Mouse (Mus musculus) CH12.LX (cell line): ENCODE measurements around the gene Paqr5. TPM values are rescaled to one million over a fixed set of nuclear protein-coding genes. Genes with fewer than 3 reads are reported as not detected.

Experiments
- DNase-seq: peaks from one replicate; pipeline ENCODE4 v3.0.0-alpha.2; 2013; ENCODE audit errors: extremely low read depth
- H3K27ac ChIP-seq: 2 replicates; pipeline ENCODE4 v1.5.1; 2012; ENCODE audit warnings: low read depth, mild to moderate bottlenecking, control low read depth, moderate library complexity; ENCODE audit not compliant: insufficient read depth
- H3K27me3 ChIP-seq: replicated peaks from 2 replicates; pipeline ENCODE3; 2012; ENCODE audit warnings: inconsistent platforms
- H3K36me3 ChIP-seq, 2 experiments: replicated peaks in 1 of 2; 2 replicates each; pipeline versions ENCODE3 to v1.6.1; 2012; ENCODE audit warnings: inconsistent platforms in 1 of 2, low read length in 1 of 2, mild to moderate bottlenecking in 1 of 2, mixed read lengths in 1 of 2, moderate library complexity in 1 of 2; ENCODE audit not compliant: control insufficient read depth in 1 of 2, insufficient read depth in 1 of 2
- H3K4me1 ChIP-seq, 2 experiments: 2 replicates each; pipeline ENCODE4 v1.6.1; 2012; ENCODE audit warnings: inconsistent platforms in 1 of 2, moderate library complexity in 1 of 2; ENCODE audit not compliant: insufficient read depth in 2 of 2, control insufficient read depth in 1 of 2
- H3K4me2 ChIP-seq: 2 replicates; pipeline ENCODE4 v1.6.1; 2012; ENCODE audit warnings: low read depth, mild to moderate bottlenecking, control low read depth; ENCODE audit not compliant: poor library complexity, insufficient read depth, severe bottlenecking
- H3K4me3 ChIP-seq, 3 experiments: fragments of 150-350 bp in 1 of 3; sonication (generic) in 1 of 3; replicated peaks in 1 of 3; 2 replicates each; pipeline versions ENCODE3 to v1.5.1; 2011 to 2012; ENCODE audit warnings: low read depth in 2 of 3, low read length in 2 of 3, mild to moderate bottlenecking in 2 of 3, moderate library complexity in 2 of 3, control low read depth in 1 of 3, improper control_type of control experiment in 1 of 3, inconsistent platforms in 1 of 3, mixed read lengths in 1 of 3; ENCODE audit not compliant: poor library complexity in 1 of 3
- H3K79me2 ChIP-seq: replicated peaks from 2 replicates; pipeline ENCODE4 v1.6.1; 2012; ENCODE audit warnings: mild to moderate bottlenecking, moderate library complexity; ENCODE audit not compliant: control insufficient read depth, poor library complexity, insufficient read depth, severe bottlenecking; ENCODE audit errors: extremely low read depth
- H3K9ac ChIP-seq: 2 replicates; pipeline ENCODE4 v1.6.1; 2012; ENCODE audit warnings: low read depth, mild to moderate bottlenecking, control low read depth, moderate library complexity; ENCODE audit not compliant: insufficient read depth
- H3K9me3 ChIP-seq: replicated peaks from 2 replicates; pipeline ENCODE3; 2012; ENCODE audit warnings: low read length, inconsistent platforms, mixed read lengths
- CHD1 ChIP-seq: IDR thresholded peaks from 2 replicates; pipeline ENCODE4 v1.6.1; 2012; ENCODE audit warnings: low read depth, low read length, improper control_type of control experiment, inconsistent platforms
- CHD2 ChIP-seq: IDR thresholded peaks from 2 replicates; pipeline ENCODE4 v1.6.1; 2011; ENCODE audit warnings: low read length, improper control_type of control experiment
- CTCF ChIP-seq, 2 experiments: IDR thresholded peaks in 1 of 2; conservative IDR thresholded peaks in 1 of 2; 2 replicates each; pipeline ENCODE4 v1.5.1; 2011 to 2012; ENCODE audit warnings: low read depth in 2 of 2, low read length in 2 of 2, improper control_type of control experiment in 1 of 2, inconsistent platforms in 1 of 2, mild to moderate bottlenecking in 1 of 2, moderate library complexity in 1 of 2
- E2F4 ChIP-seq: IDR thresholded peaks from 2 replicates; pipeline ENCODE4 v1.6.1; 2011; ENCODE audit warnings: low read depth, low read length, improper control_type of control experiment; ENCODE audit not compliant: insufficient replicate concordance
- ELF1 ChIP-seq: IDR thresholded peaks from 2 replicates; pipeline ENCODE4 v1.6.1; 2014; ENCODE audit warnings: low read depth, mild to moderate bottlenecking, inconsistent platforms, low read length, improper control_type of control experiment
- EP300 ChIP-seq: IDR thresholded peaks from 2 replicates; pipeline ENCODE4 v1.6.1; 2011; ENCODE audit warnings: low read length, improper control_type of control experiment
- ETS1 ChIP-seq: conservative IDR thresholded peaks from 2 replicates; pipeline ENCODE4 v1.6.1; 2012; ENCODE audit warnings: low read depth, mild to moderate bottlenecking, inconsistent platforms, low read length, improper control_type of control experiment, moderate library complexity
- HCFC1 ChIP-seq: IDR thresholded peaks from 2 replicates; pipeline ENCODE4 v1.6.1; 2012; ENCODE audit warnings: low read depth, mild to moderate bottlenecking, inconsistent platforms, low read length, improper control_type of control experiment
- IRF4 ChIP-seq: IDR thresholded peaks from 2 replicates; pipeline ENCODE4 v1.6.1; 2014; ENCODE audit warnings: low read depth, mild to moderate bottlenecking, inconsistent platforms, low read length, improper control_type of control experiment
- JUND ChIP-seq: conservative IDR thresholded peaks from 2 replicates; pipeline ENCODE4 v1.6.1; 2011; ENCODE audit warnings: low read depth, low read length, improper control_type of control experiment
- KAT2A ChIP-seq: IDR thresholded peaks from 2 replicates; pipeline ENCODE4 v1.6.1; 2012; ENCODE audit warnings: low read length, improper control_type of control experiment, inconsistent platforms; ENCODE audit not compliant: insufficient replicate concordance
- MAFK ChIP-seq: IDR thresholded peaks from 2 replicates; pipeline ENCODE4 v1.6.1; 2011; ENCODE audit warnings: low read length, improper control_type of control experiment; ENCODE audit not compliant: insufficient replicate concordance
- MXI1 ChIP-seq: IDR thresholded peaks from 2 replicates; pipeline ENCODE4 v1.6.1; 2011; ENCODE audit warnings: mild to moderate bottlenecking, low read depth, low read length, improper control_type of control experiment
- MYC ChIP-seq: IDR thresholded peaks from 2 replicates; pipeline ENCODE4 v1.6.1; 2011; ENCODE audit warnings: low read depth, mild to moderate bottlenecking, improper control_type of control experiment, low read length
- NELFE ChIP-seq: IDR thresholded peaks from 2 replicates; pipeline ENCODE4 v1.6.1; 2011; ENCODE audit warnings: low read depth, low read length, improper control_type of control experiment
- NRF1 ChIP-seq: IDR thresholded peaks from 2 replicates; pipeline ENCODE4 v1.6.1; 2014; ENCODE audit warnings: low read depth, mild to moderate bottlenecking, inconsistent platforms, low read length, improper control_type of control experiment, moderate library complexity
- PAX5 ChIP-seq: IDR thresholded peaks from 2 replicates; pipeline ENCODE4 v1.6.1; 2012; ENCODE audit warnings: low read length, inconsistent platforms, mixed read lengths
- POLR2A ChIP-seq: IDR thresholded peaks from 2 replicates; pipeline ENCODE4 v1.6.1; 2011; ENCODE audit warnings: low read depth, mild to moderate bottlenecking, improper control_type of control experiment, low read length
- POLR2AphosphoS2 ChIP-seq: IDR thresholded peaks from 2 replicates; pipeline ENCODE4 v1.6.1; 2011; ENCODE audit warnings: low read depth, low read length, improper control_type of control experiment
- SIN3A ChIP-seq: IDR thresholded peaks from 2 replicates; pipeline ENCODE4 v1.6.1; 2012; ENCODE audit warnings: low read length, improper control_type of control experiment, inconsistent platforms
- TBP ChIP-seq: conservative IDR thresholded peaks from 2 replicates; pipeline ENCODE4 v1.6.1; 2011; ENCODE audit warnings: low read depth, low read length, improper control_type of control experiment
- UBTF ChIP-seq: IDR thresholded peaks from 2 replicates; pipeline ENCODE4 v1.6.1; 2012; ENCODE audit warnings: low read depth, mild to moderate bottlenecking, inconsistent platforms, low read length, improper control_type of control experiment, moderate library complexity
- USF1 ChIP-seq: IDR thresholded peaks from 2 replicates; pipeline ENCODE4 v1.6.1; 2014; ENCODE audit warnings: low read depth, mild to moderate bottlenecking, inconsistent platforms, low read length, improper control_type of control experiment
- USF2 ChIP-seq: conservative IDR thresholded peaks from 2 replicates; pipeline ENCODE4 v1.6.1; 2011; ENCODE audit warnings: low read depth, low read length, improper control_type of control experiment
- ZMIZ1 ChIP-seq: IDR thresholded peaks from 2 replicates; pipeline ENCODE4 v1.6.1; 2012; ENCODE audit warnings: low read depth, mild to moderate bottlenecking, inconsistent platforms, low read length, improper control_type of control experiment
- dilution Hi-C: fragments of 300-500 bp; cut with MboI; formaldehyde crosslinking; loops from 2 replicates; pipeline ENCODE4 v1.14.3; 2020; ENCODE audit warnings: low sequenced_read_pairs; ENCODE audit not compliant: extremely low pct_unique_long_range_greater_than_20kb, extremely low pct_ligation_motif_present
- in situ Hi-C: fragments of 300-500 bp; cut with MboI; formaldehyde crosslinking; loops from 3 replicates; pipeline ENCODE4 v1.14.3; 2019; ENCODE audit warnings: low sequenced_read_pairs, low pct_ligation_motif_present, low pct_unique_long_range_greater_than_20kb, mixed read lengths
- polyA plus RNA-seq: library from polyadenylated mRNA; unstranded; fragments of >175 nt; gene quantifications from 2 replicates; pipeline ENCODE4 v1.2.1, GENCODE M21; 2012; ENCODE audit warnings: low read depth; ENCODE audit not compliant: insufficient read length
- total RNA-seq, 2 experiments: library from RNA; depleted of rRNA; stranded (reverse); fragments of 300-350 nt in 1 of 2; fragments of >200 nt in 1 of 2; gene quantifications; 2 replicates each; pipeline ENCODE4 v1.2.3; 2012 to 2014

Gene Paqr5
- total and polyA plus RNA-seq, 3 experiments, result 0.38 to 0.43 (median 0.39) TPM

- no peak overlapping the region for H3K4me3 ChIP-seq
- no peaks in the 10 kb centered on the region for H3K79me2 ChIP-seq
- no peaks in the 10 kb centered on the region for H3K9me3 ChIP-seq
- no peak overlapping the region for H3K4me2 ChIP-seq
- DNase-seq, result no peak
- no peak overlapping the region for H3K27ac ChIP-seq
- H3K4me1 ChIP-seq, result no peaks in the 10 kb centered on the region
- in situ Hi-C loops, result no loop called here
- H3K36me3 ChIP-seq, result no peaks in the 10 kb centered on the region
- H3K9ac ChIP-seq, result no peak overlapping the region
- H3K27me3 ChIP-seq, result peaks cover 41% of the 10 kb centered on the region
- dilution Hi-C loops, result no loop called here
- TF ChIP-seq TBP, result no peak
- no peak for TF ChIP-seq PAX5
- TF ChIP-seq CHD2, result no peak
- no peak for TF ChIP-seq USF1
- no peak for TF ChIP-seq KAT2A
- no peak for TF ChIP-seq POLR2AphosphoS2
- no peak for TF ChIP-seq MAFK
- no peak for TF ChIP-seq ZMIZ1
- no peak for TF ChIP-seq MYC
- no peak for TF ChIP-seq CTCF (conservative IDR thresholded peaks at IDR 0.05 in 1 of 2, IDR thresholded peaks at IDR 0.05 in 1 of 2; ENCODE audit: low read depth in 2 of 2, low read length in 2 of 2)
- no peak for TF ChIP-seq POLR2A
- no peak for TF ChIP-seq ELF1
- no peak for TF ChIP-seq NRF1
- no peak for TF ChIP-seq USF2
- no peak for TF ChIP-seq IRF4
- TF ChIP-seq NELFE, result no peak
- TF ChIP-seq SIN3A, result no peak
- no peak for TF ChIP-seq EP300
Observed at GRCm38 (mm10) chr9:62003611-62004010, 23.0 kb downstream of the Paqr5 start.

- Histone ChIP-seq H3K9me3 (no peaks in the 10 kb centered on the region), H3K27ac (no peak overlapping the region), H3K4me3 (no peak overlapping the region), H3K36me3 (no peaks in the 10 kb centered on the region), H3K27me3 (peaks cover 24% of the 10 kb centered on the region), H3K9ac (no peak overlapping the region), H3K4me1 (no peaks in the 10 kb centered on the region), H3K79me2 (no peaks in the 10 kb centered on the region), H3K4me2 (no peak overlapping the region)
- in situ Hi-C loops, result no loop called here
- TF ChIP-seq ETS1 (no peak), USF1 (no peak), E2F4 (no peak), JUND (no peak), HCFC1 (no peak), SIN3A (no peak), MXI1 (no peak), CHD2 (no peak), UBTF (no peak), MAFK (no peak), CHD1 (no peak)
- no peak for DNase-seq
- dilution Hi-C loops, result no loop called here
Observed at GRCm38 (mm10) chr9:61999653-62000420, 26.8 kb downstream of the Paqr5 start.
